Mouse (Mus musculus) lung, postnatal 36 days (tissue): Measurements from ENCODE around the gene Man2b2.
A peak's percentile ranks its signal among the peaks of the same experiment; 100 is the strongest.

ENCODE experiments used
- DNase-seq: peaks from one replicate; pipeline ENCODE4 v3.0.0; 2022; ENCODE audit warnings: mixed read lengths

The Man2b2 gene

DNA sequence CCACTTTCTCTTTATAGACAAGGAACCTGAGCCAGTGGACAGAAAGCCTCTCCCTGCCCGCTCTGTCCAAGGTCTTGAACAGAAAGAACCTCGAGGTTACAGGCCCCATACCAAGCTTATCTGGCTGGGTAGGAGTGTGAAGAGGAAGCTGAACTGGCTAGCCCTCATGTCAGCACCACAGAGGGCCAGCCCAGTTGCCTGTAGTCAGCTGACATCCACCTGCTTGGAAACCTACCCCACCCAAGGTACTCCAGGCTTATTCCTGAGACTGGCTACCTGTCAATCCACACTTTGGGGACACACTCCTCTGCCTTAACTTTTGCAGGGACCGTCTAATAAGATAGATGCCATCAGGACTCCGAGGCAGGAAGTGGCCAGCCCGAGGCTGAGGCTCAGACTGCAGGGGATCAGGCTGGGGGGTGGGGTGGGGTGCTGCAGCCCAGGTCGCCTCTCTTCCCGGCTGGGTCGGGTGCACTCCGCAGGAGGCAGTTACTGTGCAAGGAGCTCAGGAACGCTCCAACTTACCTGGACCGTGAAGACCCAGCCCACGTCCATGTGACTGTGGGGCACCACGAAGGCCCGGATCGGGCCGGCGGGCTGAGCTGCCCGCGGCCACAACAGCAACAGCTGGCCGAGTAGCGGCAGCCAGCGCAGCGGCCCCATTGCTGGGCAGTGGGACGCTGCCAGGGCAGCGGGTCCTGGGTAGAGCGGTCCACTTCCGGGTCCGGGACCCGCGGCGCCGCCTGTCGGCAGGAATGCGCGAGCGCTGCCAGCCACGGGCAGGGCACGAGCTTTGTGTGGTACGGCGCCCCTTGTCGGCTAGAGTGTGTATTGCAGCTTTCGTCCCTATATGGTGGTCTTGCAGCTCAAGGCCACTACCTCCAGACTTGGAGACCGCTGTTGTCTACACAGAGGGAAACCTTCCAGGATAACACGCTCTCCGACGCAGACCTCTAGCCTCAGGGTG, at the start of gene Man2b2:
Gene Man2b2 (minus strand): TSS at position 741 of the 967 bp plus-strand sequence.
- DNase-seq = peak; percentile 96

DNA sequence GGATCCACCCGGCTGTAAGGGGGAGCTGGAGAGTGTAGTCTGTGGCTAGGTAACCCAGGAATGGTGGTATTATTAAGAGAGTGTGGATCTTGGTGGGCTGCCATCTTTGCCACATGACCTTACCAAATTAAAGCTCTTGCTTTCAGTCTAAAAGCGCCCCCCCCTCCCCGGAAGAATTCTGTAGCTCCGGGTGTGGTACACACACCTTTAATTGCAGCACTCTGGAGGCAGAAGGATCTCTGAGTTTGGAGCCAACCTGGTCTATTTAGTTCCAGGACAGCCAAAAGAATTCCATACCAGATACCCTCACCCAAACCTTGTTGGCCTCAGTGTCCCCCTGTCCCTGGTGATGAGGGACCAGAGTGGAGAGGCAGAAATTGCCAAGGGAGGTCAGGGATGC, 48.3 kb upstream of the Man2b2 start:
- no peak for DNase-seq

DNA sequence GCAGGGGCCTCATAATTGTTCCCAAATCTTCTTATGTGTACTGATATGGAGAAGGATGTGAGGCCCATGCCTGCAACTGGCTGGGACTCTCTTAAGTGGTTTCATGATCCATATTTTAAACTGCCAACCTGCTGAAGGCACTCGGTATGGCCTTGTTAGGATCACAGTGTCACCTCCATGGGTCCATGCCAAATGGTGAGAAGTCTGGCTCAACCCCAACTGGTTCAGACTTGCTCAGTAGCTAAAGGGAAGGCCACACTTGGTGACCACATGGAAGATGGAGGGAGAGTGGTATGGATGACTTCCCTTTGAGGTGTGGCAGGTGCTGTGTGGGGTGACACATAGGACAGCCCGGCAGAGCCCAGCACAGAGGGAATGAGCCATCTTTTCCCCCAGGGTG, 47.2 kb upstream of the Man2b2 start:
- DNase-seq = no peak

DNA sequence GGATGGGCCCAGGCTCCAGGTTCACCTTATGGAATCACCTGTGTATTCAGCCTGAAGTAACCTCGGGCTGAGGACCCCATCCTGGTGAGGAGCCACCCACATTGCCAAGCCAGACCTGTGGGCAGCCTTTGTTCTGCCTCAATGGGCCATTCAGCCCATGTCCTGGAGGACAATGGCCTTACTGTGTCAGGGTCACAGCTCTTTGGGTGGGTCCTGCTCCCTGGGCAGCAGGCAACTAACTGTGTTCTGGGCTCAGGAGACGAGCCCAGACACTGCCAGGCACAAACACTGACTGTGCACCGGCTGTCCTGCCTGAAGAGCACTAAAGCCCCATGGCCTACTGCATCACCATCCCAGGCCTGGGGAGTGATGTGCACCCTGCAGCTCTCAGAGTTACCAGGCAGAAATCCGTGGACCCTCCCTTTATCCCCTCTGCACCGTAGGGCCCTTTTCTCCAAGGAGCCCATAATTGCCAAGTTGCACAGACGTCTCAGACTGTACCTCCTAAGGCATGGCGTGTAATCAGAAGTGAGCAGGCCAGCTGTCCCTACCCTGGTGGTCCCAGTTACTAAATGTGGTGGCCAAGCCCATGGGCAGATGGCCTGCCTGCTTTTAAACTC, 46.4 kb upstream of the Man2b2 start:
- DNase-seq = no peak

DNA sequence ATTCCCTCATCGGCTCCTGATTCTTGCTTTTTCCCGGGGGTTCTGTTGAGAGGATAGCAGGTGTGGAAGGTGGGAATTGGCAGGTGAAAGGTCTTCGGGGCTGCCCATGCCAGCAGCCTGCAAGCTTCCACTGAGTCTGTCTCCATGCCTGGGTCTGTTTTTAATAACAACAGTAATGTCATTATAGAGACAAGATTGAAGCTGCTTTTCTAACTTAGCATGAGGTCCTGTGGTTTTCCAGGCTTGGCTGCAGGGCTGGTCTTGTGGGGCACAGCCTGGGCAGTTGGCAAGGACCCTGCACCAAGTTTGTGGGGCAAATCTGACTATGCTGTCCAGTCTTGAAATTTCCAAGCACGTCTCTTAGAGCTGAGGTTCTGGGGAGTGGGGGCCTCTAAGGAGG, 45.5 kb upstream of the Man2b2 start:
- no peak for DNase-seq

DNA sequence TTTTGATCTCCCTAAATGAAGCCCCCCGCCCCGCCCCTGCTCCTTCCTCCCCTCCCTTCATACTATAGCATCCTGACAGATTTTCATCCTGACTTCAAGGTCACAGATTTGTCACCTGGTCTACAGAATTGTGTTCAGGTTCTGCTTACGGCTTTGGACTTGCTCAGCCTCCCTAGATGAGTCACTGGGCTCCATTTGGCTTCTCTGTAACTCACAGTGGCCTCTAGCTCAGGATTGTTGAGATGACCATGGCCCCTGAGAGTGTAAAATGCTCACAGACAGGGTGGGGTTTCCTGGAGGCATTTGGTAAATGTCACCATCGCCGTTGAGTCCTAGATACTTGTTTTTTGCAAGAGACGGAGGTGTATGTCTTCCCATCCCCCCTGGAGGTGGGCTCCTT, 40.5 kb upstream of the Man2b2 start:
- DNase-seq = no peak

DNA sequence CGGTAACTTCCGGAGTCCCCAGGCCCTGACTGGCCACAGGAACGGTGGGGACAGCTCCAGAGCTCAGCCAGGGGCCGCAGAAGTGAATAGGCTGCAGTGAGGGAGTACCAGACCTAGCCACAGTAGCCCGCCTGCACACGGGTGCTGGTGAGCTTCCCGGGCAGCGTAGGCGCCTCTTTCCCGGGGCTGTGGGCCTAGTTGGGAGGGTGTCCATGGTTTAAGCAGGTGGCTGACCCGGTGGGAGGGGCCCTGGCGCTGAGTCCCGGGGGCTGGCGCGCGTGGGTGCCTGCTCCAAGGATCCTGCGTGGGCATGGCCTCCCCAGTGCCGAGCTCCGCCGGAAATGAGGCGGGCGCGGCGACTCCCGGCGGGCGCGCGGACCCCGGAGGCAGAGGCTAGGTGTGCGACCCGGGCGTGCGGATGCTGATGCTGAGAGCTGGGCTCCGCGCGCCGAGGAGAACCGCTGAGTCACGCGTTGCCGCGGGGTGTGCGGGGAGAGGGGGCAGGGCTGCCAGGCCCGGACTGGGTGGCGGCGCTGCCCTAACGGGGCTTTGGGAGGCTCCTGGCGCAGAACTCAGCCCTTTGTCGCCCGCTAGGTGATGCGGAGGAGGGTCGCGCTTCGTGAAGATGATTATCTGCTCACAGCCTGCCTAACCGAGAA, 39.3 kb upstream of the Man2b2 start:
- DNase-seq = no peak

DNA sequence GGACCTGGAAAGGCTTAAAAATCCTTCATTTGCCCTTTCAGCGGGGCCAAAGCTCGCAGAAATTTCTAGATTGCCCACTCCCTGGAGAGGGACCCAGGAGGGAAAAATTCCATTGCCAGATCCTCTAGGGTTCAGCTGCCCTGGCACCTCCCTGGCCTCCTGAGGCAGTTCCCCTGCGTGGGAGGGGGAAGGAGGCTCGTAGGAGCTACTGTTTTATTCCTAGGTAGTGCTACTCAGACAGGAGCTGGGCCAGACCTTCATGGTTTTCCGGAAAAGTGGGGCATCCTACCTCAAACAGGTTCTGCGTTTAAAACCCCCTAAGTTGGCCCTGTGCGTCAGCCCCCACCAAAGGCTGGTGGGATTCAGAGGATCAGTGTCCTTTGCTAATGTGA, 38.7 kb upstream of the Man2b2 start:
- DNase-seq = no peak

DNA sequence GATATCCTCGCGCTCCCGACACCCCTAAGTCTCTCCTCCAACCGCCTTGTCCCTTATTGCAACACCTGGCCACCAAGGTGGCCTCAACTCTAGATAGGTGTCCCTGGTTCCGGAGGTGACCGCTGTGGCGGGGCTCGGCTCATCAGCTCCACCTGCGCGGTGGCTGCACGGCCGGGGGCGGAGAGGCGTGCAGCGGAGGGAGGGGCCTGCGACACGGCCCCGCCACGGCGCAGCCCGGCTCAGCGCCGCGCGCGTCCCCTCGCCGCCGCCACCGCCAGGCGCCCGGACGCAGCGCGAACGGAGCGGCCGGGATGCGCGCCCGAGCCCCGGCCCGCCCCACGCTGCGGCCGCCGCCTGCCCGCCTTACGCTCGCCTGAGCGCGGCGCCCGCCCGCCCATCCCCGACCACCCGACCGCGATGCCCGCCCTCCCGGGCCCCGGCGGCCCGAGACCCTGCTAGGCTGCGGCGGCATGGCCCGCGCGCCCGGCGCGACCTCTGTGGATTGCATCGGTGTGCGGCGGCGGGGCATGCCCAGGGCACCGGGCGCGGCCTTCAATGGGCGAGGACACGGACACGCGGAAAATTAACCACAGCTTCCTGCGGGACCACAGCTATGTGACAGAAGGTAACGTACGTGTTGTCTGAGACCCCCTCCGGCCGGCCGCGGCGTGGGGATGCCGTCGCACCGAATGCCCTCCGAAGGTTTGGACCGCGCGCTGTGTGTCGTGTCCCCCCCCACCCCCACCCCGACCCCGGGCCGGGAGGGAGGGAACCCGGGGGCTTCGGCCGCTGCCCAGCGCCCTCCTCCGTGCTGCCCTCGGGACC, 38.0 kb upstream of the Man2b2 start, which contains the start of gene Ppp2r2c:
Gene Ppp2r2c (plus strand): TSS at position 248 of the 825 bp plus-strand sequence.
- no peak for DNase-seq

DNA sequence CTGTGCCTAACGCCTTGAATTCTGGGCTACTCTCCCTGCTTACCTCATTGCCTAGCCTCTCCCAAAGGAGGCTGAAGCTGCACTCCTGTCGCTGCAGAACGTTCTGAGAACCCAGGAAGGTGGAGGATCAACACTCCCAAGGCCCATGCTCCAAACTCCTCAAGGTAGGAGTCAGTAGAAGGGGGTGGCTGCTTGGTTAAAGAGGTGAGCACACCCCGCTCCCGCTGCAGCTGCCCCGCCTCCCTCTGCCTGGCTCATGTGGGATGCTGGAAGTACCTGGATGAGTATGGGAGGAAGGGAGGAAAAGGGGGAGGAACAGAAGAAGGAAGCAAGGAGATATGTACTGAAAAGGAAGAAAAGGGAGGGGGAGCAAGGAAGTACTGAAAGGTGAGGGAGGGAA, 37.1 kb upstream of the Man2b2 start:
- DNase-seq = no peak

DNA sequence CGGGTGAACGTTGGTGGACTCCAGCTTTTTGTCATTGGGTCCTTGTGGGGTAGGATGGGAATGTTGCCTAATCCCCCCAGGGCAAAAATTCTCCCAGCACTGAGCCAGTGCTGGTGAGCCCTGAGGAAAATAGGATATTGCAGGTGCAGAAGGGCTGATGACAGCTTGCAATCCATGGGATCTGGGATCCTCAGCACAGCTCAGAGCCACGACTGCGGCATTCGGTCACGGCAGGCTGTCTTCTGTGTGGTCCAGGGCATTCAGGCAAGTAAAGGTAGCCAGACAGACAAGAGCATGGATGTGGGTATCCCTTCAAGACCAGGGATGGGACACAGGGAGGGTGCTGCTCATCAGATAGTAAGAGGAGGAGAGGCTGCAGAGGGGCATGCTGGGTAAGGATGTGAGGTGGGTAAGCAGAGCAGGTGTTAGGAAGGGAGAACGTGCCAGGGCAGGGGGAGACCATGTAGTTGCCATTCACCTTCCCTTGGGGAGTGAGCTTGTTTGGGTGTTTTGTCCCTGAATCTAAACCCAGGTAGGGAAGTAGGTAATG, 36.3 kb upstream of the Man2b2 start:
- DNase-seq = no peak

DNA sequence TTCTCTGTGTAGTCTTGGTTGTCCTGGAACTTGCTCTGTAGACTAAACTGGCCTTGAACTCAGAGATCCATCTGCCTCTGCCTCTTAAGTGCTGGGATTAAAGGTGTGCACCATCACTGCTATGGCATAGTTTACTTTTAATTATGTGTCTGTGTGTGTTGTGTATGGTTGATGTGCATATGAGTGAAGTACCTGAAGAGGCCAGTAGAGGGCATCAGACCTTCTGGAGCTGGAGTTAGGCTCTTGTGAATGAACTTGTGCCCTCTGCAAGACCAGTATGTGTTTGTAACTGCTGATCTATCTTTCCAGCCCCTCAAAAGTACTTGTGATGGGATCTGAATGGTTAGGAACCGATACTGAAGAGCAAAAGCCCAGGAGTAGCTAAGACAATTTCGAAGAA, 30.6 kb upstream of the Man2b2 start:
- DNase-seq = no peak

DNA sequence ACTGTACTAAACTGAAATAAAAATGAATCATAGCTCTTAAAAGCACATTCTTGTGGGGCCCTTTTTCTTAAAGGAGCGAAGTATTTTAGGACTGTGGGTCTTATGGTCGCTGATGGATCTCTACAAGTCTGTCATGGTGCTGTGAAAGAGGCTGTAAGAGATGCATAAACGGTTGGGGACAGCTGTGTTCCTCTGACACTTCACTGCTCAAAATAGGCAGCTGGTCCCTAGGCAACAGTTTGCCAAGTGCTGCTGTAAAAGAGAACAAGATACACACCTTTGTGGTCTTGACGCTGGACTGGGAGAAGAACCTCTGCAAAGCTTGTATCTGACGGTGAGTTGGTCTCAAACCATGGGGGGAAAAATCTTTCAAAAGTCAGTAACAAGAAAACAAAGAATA, 27.1 kb upstream of the Man2b2 start:
- DNase-seq = no peak

DNA sequence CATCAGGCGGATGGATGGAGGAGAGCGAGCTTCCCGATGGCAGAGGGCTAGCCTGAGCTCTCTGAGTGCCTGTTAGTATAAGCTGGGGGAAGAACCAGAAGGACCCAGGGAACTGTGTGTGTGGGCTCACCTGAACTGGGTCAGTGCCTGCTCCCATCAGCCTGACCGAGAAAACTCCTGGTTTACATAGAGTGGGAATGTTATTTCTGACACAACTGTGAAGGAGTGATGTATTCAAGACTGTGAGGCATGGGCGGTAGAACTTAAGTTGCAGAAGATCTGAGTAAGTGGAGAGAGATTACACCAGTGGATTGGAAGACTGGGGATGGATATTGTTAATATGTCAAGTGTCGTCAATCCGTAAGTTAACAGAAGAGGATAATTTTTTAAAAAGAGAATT, 26.1 kb upstream of the Man2b2 start:
- no peak for DNase-seq

DNA sequence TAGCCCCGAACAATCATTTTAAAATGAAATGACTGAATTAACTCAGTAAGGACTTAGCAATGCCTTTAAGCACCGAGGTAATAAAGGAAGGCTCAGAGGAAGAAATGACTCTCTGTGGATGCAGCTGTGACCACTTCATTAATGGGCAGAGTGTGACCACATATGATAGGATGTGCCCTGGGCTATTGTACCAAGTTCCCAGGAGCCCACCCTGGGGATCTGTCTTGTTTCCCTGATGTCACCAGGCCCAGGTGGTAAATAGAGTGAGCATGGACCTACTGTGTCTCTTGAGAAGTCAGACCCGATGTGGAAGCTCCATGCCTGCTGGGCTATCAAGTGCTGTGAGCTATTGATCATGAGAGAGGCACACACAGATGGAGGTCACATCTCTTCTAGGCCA, 24.7 kb upstream of the Man2b2 start:
- DNase-seq = no peak

DNA sequence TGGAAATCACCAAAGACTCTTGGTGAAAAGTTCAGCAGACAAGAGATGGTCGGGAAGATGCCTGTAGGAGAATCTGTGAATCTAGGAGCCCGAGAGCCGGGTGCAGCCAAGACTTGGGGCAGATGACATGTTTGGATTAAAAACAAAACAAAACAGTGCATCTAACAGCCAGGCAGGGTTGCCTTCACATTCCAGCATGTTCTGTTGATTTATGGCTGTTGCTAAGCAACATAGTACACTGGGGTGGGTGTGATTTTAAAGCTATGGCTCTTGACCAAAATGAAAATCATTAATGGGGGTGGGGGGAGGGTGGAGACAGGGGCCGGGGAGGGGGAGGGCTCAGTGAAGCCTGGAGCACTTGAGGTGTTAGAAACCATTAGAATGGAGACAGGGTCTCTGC, 21.1 kb upstream of the Man2b2 start:
- DNase-seq = no peak

DNA sequence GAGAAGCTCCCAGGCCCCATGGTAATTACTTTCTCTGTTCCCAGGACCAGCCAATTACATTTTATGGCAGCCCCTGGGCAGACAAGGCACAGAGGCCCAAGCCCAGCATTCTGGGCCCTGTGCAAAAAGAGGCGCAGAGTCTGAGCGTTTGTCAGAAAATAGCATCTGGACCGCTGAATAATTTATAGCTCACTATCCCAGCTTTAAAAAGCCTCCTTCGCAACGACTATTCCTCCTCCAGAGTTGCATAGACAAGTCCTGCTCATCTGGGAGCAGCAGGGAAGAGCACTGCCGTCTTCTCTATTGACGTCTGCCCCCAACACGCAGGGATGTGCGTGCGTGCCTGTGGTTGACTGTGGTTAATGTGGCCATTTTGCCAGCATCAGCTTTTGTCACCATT, 14.0 kb upstream of the Man2b2 start:
- no peak for DNase-seq

DNA sequence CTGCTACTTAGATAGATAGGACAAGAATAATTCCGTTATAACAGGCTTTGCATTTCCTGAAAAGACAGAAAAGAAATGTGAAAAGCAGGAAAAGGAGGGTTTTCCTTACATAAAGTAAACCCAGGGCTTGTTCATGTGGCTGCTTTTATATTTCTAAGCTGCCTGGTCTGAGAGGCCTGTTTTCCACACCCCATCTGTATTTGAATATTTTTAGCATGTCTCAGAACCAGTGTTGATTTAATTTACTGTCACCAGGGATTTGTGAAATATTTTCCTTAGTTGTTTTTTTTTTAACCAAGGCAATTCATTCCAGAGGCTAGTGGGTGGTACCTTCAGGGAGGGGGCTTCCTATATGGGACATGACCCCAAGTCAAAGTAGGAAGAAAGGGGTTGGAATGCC, 11.2 kb upstream of the Man2b2 start:
- DNase-seq = no peak

DNA sequence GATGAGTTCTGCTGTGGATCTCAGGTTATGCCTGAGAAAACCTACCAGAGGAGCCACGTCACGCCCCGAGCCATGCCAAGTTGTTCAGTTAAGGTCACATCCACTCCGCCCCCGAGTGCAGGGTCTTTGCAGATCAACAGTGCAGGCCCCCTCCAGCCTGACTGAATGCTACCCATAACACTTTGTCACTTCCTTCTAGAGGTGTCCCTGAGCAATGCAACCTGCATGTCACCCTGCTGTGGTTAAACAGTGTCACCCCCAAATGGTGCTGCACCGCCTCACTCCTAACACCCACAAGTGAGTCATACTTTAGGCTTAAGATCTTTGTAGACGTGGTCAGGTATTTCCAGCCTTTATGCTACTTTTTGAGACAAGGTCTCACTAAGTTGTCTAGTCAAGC, 9.6 kb upstream of the Man2b2 start:
- DNase-seq = no peak

DNA sequence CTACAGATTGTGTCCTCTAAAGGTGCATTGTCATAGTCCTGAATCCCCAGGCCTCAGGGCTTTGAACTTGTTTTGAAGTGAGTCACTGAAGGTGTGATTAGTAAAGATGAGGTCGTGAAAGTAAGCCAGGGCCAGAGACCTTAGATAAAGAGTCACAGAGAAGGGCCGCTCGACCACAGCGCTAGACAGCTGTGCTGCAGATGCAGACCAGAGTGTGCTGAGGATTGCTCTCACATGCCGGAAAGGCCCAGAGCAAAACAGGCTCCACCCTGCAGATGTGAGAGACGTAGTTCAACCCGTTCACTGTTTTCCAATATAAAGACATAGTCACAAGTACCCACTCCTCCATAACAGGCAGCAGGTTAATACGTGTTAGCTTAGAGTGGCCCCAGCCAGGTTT, 9.1 kb upstream of the Man2b2 start:
- no peak for DNase-seq

DNA sequence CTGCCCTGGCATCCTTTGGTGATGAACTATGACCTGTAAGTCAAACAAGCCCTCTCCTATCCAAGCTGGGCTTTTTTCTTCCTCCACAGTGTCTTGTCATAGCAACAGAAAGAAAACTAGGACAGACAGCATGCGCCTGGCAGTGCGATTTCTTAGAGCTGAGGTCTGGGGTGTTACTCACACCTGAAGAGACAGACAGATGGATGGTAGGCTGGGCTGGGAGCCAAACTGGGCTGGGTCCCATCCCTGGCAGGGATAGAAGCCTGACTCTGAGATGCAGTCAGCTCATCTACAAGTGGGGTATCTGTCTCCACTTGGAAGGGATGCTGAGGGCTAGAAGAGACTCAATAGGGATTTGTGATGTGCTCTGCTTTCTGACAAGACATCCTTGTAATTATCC, 8.6 kb upstream of the Man2b2 start:
- no peak for DNase-seq

DNA sequence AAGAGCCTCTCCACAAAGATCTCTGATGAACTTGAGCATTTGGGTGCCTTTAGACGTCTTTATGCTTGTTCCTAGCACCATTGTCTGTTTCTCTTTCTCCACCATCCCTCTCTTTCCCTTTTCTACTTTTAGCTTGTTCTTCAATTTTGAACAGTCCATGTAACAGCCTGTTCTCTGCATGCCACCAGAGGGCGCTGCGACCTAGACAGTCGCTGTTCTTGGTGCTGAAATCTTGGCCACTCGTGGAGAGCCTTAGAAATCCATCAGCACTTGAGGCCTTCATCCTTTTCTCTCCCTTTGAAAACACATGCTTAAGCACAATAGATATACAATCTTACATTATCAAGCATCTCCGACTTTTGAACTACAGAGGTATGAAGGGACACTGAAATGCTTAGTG, 5.5 kb upstream of the Man2b2 start:
- DNase-seq = peak; percentile 67

DNA sequence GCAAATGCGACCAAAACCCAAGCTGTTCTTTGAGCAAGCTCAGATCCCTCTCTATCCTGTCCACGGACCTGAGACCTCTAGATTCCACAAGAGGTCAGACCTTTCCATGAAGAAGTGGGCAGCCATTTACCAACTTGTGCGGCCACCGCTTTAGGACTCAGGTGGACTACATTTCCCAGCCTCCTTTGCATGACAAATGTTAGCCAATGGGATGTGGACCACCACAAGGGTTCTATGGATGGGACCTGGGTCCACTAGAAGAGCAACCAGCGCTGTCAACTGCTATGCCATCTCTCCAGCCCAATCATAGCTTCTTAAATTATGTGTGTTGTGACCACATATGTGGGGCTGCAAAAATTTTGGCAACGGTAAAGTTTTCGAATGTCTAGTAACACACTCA, 819 bp upstream of the Man2b2 start:
- DNase-seq = peak; percentile 47
